Mouse (Mus musculus): Measurements from ENCODE around the gene Sema4c. TPM values are rescaled to one million over a fixed set of nuclear protein-coding genes. Genes with fewer than 3 reads are reported as not detected.

The Sema4c gene
- total RNA-seq (2021), result 10 to 100 TPM; 13.4 to 13.6 TPM
- long read RNA-seq, experiment 1, partial matches to known transcripts, result 0 of 2 reads
- long read RNA-seq, experiment 1, other reads (novel, unspliced or antisense), result 1 of 2 reads
- long read RNA-seq, experiment 2, result 0 reads

DNA sequence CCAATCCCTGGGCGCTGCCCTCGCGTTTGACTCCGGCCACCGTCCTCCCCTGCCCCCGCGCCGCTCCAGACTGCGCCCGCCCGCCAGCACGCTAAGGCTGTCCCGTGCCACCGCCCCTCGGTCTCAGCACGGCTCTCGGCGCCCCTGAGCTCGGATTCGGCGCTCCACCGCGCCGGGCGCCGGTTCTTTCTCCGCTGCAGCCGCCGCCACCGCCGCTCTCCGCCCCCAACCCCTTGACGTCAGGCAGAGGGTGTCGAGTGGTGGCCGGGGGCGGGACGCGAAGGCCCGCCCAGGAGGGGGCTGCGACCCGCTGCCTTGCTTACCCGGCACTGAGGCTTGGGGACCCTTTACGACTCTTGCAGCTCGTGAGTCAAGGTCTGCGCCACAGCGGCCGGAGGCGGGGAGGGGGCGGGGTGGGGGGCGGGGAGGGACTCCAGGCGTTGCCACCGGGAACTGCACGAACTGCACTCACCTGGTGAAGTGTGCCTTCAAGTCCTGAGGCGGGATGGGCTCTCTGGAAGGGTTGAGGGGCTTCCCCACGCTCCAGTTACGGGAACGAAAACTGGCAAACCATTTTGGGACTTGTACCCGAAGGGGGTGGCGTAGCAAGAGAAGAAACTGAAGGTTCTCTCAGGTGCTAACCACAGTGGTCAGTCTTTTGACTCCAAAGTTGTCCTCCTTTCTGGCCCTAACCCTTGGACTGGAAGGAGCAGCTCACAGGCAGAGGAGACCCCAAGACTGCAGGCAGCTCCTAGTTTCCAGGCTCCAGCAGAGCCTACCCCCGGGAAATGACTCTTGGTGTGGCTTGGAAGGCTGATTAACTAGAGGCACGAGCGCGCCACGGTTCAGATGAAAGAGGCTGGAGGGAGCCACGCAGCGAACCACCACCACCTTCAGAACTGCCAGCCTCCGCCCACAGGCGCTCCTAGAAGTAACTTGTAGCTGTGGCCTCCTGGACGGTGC is at the start of gene Sema4c:
Gene Sema4c (minus strand): TSS at position 319 of the 963 bp plus-strand sequence.
- Histone ChIP-seq H3K27ac (peak within 1 kb of the TSS; percentile 98), H3K4me3 (peak within 1 kb of the TSS; percentile 87)
- peak; percentile 38 for TF ChIP-seq CTCF (conservative IDR thresholded peaks at IDR 0.05)
- peak; percentile 62 to 74 for DNase-seq (ENCODE audit: low spot score in 2 of 2)

DNA sequence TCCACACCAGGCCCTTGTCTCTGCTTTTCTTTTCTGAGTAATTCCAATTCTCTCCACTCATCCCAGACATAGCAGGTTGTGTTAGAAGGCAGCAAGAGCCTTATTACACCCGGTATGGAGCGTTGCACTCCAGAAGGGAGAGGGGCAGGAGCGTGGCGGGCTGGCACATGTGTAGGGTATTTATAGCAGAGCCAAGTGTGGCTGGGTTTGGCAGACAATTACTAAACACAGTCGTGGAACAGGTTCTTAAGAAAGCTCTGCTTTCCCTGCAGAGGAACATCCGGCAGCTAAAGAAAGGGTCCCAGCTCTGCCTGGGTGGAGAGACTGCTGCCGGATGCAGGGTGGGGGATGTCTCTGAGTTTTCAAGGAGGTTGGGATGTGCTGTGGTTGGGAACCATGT is 48.8 kb upstream of the Sema4c start:
- Histone ChIP-seq H3K27ac (no peak overlapping the region), H3K4me3 (no peak overlapping the region)
- DNase-seq (ENCODE audit: low spot score in 2 of 2), result peak; percentile 56 to 69
- TF ChIP-seq CTCF (conservative IDR thresholded peaks at IDR 0.05), result no peak

DNA sequence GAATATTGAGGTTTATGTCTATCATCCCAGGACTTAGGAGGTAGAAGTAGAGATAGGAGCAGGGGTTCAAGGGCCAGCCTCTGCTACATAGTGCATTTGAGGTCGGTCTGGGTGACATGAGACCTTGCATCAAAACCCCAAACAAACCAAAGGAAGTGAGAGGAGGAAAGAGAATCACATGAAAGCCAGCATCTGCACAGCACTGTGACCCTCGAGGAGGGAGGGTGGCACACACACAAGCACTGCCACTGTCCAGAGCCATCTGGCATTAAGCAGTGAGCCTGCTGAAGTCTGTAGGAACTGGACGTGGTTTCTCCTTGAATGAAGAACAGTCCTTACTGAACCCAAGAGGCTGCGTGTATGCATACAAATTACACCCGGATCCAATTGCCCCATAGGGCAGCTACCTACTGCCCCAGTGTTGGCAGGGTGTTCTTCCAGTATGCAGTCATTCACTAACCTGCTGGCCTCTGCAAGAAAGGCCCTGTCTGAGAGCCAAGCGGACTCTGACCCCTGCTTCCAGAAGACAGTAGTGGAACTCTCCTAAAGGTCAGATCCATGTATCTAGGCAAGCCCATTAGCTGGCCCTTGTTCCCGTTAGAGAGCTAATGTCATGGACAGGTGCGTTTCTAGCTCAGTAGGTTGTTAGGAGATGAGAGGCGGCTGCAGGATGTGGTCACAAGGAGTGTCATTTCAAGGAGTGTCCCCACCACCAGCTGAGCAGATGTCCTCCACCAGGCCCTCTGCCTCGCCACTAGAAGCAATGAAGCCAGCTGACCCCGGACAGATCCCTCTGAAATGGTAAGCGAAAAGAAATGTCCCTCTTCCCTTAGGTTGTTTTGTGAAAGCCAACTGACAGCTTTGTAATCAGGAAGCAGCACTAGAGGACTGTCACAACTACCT is 46.4 kb upstream of the Sema4c start:
- Histone ChIP-seq H3K27ac (peak overlapping the region; percentile 43; the same call in 1 of the 2 replicates), H3K4me3 (no peak overlapping the region)
- no peak for DNase-seq (ENCODE audit: low spot score in 2 of 2)
- TF ChIP-seq CTCF (conservative IDR thresholded peaks at IDR 0.05), result no peak

DNA sequence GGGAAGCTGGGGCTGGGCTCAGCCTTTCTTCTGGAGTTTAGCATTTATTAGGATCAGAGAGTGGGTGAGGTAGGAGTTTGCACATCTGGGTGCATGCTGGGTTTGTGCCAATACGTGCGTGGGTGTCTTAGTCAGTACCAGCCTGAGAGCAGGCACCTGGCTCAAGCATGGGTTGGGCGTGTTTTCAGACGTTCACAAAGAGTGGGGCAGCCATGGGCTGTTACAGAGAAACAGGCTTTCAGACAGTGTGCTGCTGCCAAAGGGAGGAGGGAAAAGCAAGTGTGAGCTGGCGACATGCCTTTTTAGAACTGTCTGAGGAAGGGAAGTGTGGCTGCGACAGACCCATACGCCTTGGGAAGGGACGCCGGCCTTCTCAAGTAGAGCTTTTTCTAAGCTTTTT is 45.2 kb upstream of the Sema4c start:
- peak; percentile 30 to 57 for DNase-seq (ENCODE audit: low spot score in 2 of 2)
- Histone ChIP-seq H3K27ac (peak overlapping the region; percentile 43; the same call in 1 of the 2 replicates), H3K4me3 (no peak overlapping the region)
- TF ChIP-seq CTCF (conservative IDR thresholded peaks at IDR 0.05), result no peak

DNA sequence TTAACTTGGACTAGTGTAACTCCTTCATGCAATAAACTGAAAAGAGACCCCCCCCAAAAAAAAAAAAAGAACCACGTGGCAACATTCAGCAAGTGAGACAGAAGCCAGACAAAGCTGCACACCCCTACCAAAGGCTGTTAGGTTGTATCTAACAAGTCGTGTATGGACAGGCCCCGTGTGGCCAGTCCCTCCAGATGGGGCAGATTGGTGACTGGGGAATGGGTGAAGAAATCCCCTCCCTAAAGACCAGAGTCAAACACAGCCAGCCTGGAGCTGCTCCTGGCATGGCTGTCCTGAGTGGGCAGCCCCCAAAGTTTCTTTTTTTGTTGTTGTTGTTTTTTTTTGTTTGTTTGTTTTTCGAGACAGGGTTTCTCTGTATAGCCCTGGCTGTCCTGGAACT is 44.1 kb upstream of the Sema4c start:
- no peak overlapping the region for H3K4me3 ChIP-seq
- no peak overlapping the region for H3K27ac ChIP-seq
- no peak for TF ChIP-seq CTCF (conservative IDR thresholded peaks at IDR 0.05)
- DNase-seq (ENCODE audit: low spot score in 2 of 2), result no peak

DNA sequence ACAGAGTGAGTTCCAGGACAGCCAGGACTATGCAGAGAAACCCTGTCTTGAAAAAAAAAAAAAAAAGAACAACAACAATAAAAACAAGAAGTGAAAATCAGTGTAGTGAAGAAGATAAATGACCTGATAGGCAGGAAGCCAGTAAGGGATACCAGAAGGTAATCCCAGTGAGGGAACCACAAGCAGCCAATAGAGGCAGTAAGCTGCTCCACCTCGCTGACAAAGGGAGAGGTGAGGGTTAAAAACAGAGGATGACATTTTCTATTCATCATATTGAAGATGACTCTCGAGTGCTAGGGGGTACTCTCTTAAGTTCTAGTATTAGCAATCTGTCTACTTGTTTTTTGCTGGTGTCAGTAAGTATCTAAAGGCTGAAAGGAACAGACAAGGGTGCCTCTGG is 40.3 kb upstream of the Sema4c start:
- Histone ChIP-seq H3K27ac (no peak overlapping the region), H3K4me3 (no peak overlapping the region)
- DNase-seq (ENCODE audit: low spot score in 2 of 2), result no peak
- no peak for TF ChIP-seq CTCF (conservative IDR thresholded peaks at IDR 0.05)

DNA sequence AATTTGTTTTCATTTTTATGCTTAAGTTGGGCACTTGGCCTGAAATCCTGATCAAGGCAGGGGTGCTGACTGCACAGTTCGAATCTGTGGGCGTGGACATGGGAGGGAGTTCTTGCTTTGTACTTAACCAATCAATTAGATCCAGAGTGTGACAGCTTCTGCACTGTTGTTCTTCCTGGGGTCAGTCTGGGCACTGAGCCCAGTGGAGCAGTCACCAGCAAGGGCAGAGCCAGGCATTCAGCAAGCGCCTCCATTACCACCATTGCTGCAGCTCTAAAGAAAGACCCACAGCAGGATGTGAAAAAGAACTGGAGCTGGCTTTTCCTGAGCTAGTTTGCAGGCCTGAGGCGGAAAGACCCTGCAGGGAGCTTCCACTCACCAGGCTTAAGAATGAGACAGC is 38.0 kb upstream of the Sema4c start:
- Histone ChIP-seq H3K27ac (peak overlapping the region; percentile 59; the same call in 1 of the 2 replicates), H3K4me3 (no peak overlapping the region)
- DNase-seq (ENCODE audit: low spot score in 2 of 2), result peak; percentile 25 to 52
- no peak for TF ChIP-seq CTCF (conservative IDR thresholded peaks at IDR 0.05)

DNA sequence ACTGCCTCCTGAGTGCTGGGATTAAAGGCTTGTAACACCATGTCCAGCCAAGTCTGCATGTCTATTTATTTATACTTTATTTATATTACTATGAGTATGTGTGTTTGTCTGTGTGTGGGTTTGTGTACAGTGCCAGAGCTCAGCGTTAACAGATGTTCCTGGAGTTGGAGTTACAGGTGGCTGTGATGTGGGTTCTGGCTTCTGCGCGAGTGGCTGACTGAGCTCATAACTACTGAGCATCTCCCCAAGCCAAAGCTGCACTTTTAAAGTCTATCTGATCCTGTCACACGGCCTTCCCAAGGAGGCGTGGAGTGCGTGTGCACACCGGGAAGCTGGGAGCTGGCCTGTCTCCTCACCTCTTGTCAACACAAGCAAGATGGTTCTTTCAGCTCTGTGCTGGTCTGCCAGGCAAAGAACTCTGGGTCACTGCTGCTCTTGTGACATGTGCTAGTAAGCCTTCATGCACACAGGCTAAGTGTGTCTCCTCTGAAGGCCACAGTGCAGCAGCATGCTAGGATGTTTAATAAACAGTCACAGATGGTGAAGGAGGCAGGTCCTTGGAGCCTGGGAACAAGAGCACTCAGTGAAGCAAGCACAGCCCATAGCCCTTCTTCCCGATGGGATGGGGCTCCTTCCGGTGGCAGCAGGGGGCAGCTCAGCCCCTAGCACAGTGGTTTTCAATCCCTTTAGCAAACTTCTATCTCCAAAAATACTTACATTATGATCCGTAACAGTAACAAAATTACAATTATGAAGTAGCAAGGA is 37.2 kb upstream of the Sema4c start:
- no peak for DNase-seq (ENCODE audit: low spot score in 2 of 2)
- Histone ChIP-seq H3K27ac (peak overlapping the region; percentile 48; the same call in 1 of the 2 replicates), H3K4me3 (no peak overlapping the region)
- no peak for TF ChIP-seq CTCF (conservative IDR thresholded peaks at IDR 0.05)

DNA sequence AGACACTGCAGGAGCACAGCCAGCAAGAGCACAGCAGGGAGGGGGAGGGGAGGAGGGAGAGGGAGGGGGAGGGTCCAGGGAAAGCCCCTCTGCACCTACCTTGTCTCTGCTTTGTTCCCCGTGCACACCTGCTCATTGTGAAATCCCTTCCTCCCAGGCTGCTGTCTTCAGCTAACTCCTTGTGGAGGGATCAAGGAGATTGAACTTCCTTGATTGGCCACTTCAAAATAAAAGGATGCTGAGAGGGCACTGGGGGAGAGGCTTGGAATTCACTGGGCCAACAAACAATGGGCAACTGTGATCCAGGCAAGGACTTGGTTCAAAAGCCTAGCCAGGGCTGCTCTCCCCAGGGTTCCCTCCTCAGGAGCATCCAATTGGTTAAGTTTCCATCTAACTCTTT is 35.0 kb upstream of the Sema4c start:
- DNase-seq (ENCODE audit: low spot score in 2 of 2), result no peak
- H3K27ac ChIP-seq, result no peak overlapping the region
- no peak overlapping the region for H3K4me3 ChIP-seq
- TF ChIP-seq CTCF (conservative IDR thresholded peaks at IDR 0.05), result no peak

DNA sequence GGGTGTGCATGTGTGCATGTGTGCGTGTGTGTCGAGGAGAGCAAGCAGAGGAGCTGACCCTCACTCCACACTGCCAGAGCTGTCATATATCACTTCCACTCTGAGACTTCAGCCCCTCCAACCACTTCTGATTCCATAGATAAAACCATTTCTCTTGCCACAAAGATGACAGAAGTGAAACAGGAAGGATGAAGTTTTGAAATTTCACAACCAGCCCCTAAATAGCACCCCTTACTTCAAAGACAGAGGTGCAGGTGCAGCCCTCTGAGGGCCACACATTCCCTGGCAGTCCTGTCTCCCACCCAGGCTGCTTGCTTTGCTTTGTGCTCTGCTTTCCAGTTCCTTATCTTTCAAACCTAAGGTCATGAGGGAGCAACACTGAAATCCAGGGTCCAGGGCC is 33.3 kb upstream of the Sema4c start:
- Histone ChIP-seq H3K27ac (no peak overlapping the region), H3K4me3 (no peak overlapping the region)
- DNase-seq (ENCODE audit: low spot score in 2 of 2), result no peak
- no peak for TF ChIP-seq CTCF (conservative IDR thresholded peaks at IDR 0.05)

DNA sequence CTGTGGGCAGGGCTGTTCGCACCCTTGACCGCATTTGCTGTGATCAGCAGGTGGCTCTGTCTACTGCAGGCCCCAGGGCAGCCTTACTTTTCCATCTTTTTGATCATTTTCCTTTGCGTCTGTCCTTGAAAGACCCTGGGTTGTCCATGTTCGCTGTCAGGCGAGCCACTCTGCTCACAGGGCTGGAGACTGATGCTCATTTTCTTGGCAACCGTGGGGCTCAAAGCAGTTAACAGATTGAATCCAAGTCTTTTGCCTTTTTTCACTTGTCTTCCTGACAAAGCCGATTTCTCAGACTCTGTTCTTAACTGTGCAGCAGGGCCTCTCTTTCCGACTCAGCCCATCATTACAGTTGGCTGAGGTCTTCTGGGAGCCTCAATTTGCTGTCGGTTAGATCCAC is 32.5 kb upstream of the Sema4c start:
- no peak for TF ChIP-seq CTCF (conservative IDR thresholded peaks at IDR 0.05)
- Histone ChIP-seq H3K4me3 (no peak overlapping the region), H3K27ac (no peak overlapping the region)
- DNase-seq (ENCODE audit: low spot score in 2 of 2), result no peak

DNA sequence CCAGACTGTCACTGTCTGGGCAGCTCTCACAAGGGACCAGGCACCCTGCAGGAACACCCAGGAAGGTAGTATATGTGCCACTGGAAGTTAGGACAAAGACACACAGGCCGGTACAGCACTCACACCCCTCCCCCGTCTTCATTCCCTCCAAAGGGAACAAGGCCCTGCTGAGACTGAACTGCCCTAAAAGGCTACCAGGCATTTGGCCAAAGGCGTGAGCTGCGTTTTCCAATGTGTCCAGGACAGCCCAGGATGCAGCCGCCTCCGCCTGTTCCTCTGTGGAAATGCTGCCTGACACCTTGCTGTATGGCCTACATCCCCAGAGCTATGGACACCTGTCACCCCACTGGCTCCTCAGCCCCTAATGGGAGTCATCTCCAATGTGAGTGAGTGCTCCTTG is 31.3 kb upstream of the Sema4c start:
- TF ChIP-seq CTCF (conservative IDR thresholded peaks at IDR 0.05), result no peak
- DNase-seq (ENCODE audit: low spot score in 2 of 2), result no peak
- H3K4me3 ChIP-seq, result no peak overlapping the region
- peak overlapping the region; percentile 23; the same call in 1 of the 2 replicates for H3K27ac ChIP-seq

All from layer of hippocampus, adult 2 months (tissue).